Mouse (Mus musculus) MEL (cell line): ENCODE measurements around the gene Nlk. TPM values are rescaled to one million over a fixed set of nuclear protein-coding genes. Genes with fewer than 3 reads are reported as not detected.

ENCODE experiments used
- DNase-seq: peaks from one replicate; pipeline ENCODE4 v3.0.0; 2011; ENCODE audit warnings: low read depth, low spot score
- H3K27ac ChIP-seq: 2 replicates; pipeline ENCODE4 v1.5.1; 2012; ENCODE audit warnings: low read depth, mild to moderate bottlenecking, control low read depth, low read length, moderate library complexity; ENCODE audit not compliant: control insufficient read depth
- H3K27me3 ChIP-seq, 2 experiments: fragments of 150-350 bp in 1 of 2; sonication (generic) in 1 of 2; 2 replicates each; pipeline ENCODE4 v1.6.1; 2012; ENCODE audit warnings: low read length in 2 of 2, mild to moderate bottlenecking in 2 of 2, improper control_type of control experiment in 1 of 2, moderate library complexity in 1 of 2; ENCODE audit not compliant: insufficient read depth in 2 of 2, control insufficient read depth in 1 of 2
- H3K36me3 ChIP-seq, 2 experiments: 2 replicates each; pipeline ENCODE4 v1.6.1; 2012 to 2014; ENCODE audit warnings: low read length in 2 of 2, improper control_type of control experiment in 1 of 2, inconsistent platforms in 1 of 2, mild to moderate bottlenecking in 1 of 2; ENCODE audit not compliant: insufficient read depth in 2 of 2, control insufficient read depth in 1 of 2
- H3K4me1 ChIP-seq, 2 experiments: fragments of 150-350 bp in 1 of 2; sonication (generic) in 1 of 2; 2 replicates each; pipeline ENCODE4 v1.6.1; 2012; ENCODE audit warnings: low read length in 2 of 2, improper control_type of control experiment in 1 of 2, mild to moderate bottlenecking in 1 of 2; ENCODE audit not compliant: insufficient read depth in 2 of 2, control insufficient read depth in 1 of 2
- H3K4me3 ChIP-seq, 2 experiments: fragments of 150-350 bp in 1 of 2; sonication (generic) in 1 of 2; 2 replicates each; pipeline ENCODE4 v1.5.1; 2012; ENCODE audit warnings: low read depth in 2 of 2, low read length in 2 of 2, mild to moderate bottlenecking in 2 of 2, moderate library complexity in 2 of 2, control low read depth in 1 of 2, improper control_type of control experiment in 1 of 2; ENCODE audit not compliant: control insufficient read depth in 1 of 2, insufficient read depth in 1 of 2
- H3K79me2 ChIP-seq: 2 replicates; pipeline ENCODE4 v1.6.1; 2012; ENCODE audit warnings: mild to moderate bottlenecking, low read length, moderate library complexity; ENCODE audit not compliant: control insufficient read depth, poor library complexity, insufficient read depth
- H3K9ac ChIP-seq: 2 replicates; pipeline ENCODE4 v1.6.1; 2012; ENCODE audit warnings: low read depth, mild to moderate bottlenecking, control low read depth, low read length, moderate library complexity; ENCODE audit not compliant: control insufficient read depth, poor library complexity, severe bottlenecking
- H3K9me3 ChIP-seq: fragments of 150-350 bp; sonication (generic); replicated peaks from 2 replicates; pipeline ENCODE4 v1.6.1; 2012; ENCODE audit warnings: mild to moderate bottlenecking, low read length, improper control_type of control experiment, moderate library complexity; ENCODE audit not compliant: insufficient read depth
- BHLHE40 ChIP-seq: IDR thresholded peaks from 2 replicates; pipeline ENCODE4 v1.6.1; 2012; ENCODE audit warnings: low read depth, mild to moderate bottlenecking, inconsistent platforms, low read length, improper control_type of control experiment, borderline replicate concordance
- CHD1 ChIP-seq: IDR thresholded peaks from 2 replicates; pipeline ENCODE4 v1.6.1; 2012; ENCODE audit warnings: low read depth, mild to moderate bottlenecking, inconsistent platforms, low read length, improper control_type of control experiment
- CHD2 ChIP-seq: IDR thresholded peaks from 2 replicates; pipeline ENCODE4 v1.6.1; 2011; ENCODE audit warnings: low read length, improper control_type of control experiment
- CTCF ChIP-seq, 3 experiments: IDR thresholded peaks in 2 of 3; conservative IDR thresholded peaks in 1 of 3; 2 replicates each; pipeline ENCODE4 v1.5.1; 2011 to 2012; ENCODE audit warnings: low read length in 3 of 3, low read depth in 2 of 3, mild to moderate bottlenecking in 2 of 3, improper control_type of control experiment in 1 of 3, inconsistent platforms in 1 of 3, mixed read lengths in 1 of 3, moderate library complexity in 1 of 3; ENCODE audit not compliant: control insufficient read depth in 1 of 3, insufficient read depth in 1 of 3, poor library complexity in 1 of 3, severe bottlenecking in 1 of 3
- EP300 ChIP-seq, 2 experiments: IDR thresholded peaks; 2 replicates each; pipeline ENCODE4 v1.6.1; 2011; ENCODE audit warnings: improper control_type of control experiment in 2 of 2, low read length in 2 of 2, low read depth in 1 of 2, mild to moderate bottlenecking in 1 of 2
- ETS1 ChIP-seq: IDR thresholded peaks from 2 replicates; pipeline ENCODE4 v1.6.1; 2012; ENCODE audit warnings: low read depth, mild to moderate bottlenecking, inconsistent platforms, low read length, improper control_type of control experiment, moderate library complexity
- GABPA ChIP-seq: IDR thresholded peaks from 2 replicates; pipeline ENCODE4 v1.6.1; 2012; ENCODE audit warnings: low read depth, mild to moderate bottlenecking, inconsistent platforms, low read length, improper control_type of control experiment, moderate library complexity
- MEF2A ChIP-seq: IDR thresholded peaks from 2 replicates; pipeline ENCODE4 v1.6.1; 2014; ENCODE audit warnings: low read depth, mild to moderate bottlenecking, inconsistent platforms, low read length, improper control_type of control experiment; ENCODE audit not compliant: poor library complexity, insufficient replicate concordance, severe bottlenecking; ENCODE audit errors: extremely low read depth
- POLR2A ChIP-seq, 2 experiments: IDR thresholded peaks; 2 replicates each; pipeline ENCODE4 v1.6.1; 2011 to 2012; ENCODE audit warnings: low read length in 2 of 2, mild to moderate bottlenecking in 2 of 2, control low read depth in 1 of 2, improper control_type of control experiment in 1 of 2, low read depth in 1 of 2, moderate library complexity in 1 of 2; ENCODE audit not compliant: control insufficient read depth in 1 of 2, insufficient read depth in 1 of 2, poor library complexity in 1 of 2
- POLR2AphosphoS2 ChIP-seq: IDR thresholded peaks from 2 replicates; pipeline ENCODE4 v1.6.1; 2011; ENCODE audit warnings: low read length, improper control_type of control experiment
- POLR2AphosphoS5 ChIP-seq: IDR thresholded peaks from 2 replicates; pipeline ENCODE4 v1.6.1; 2012; ENCODE audit warnings: low read depth, borderline replicate concordance, mild to moderate bottlenecking, inconsistent platforms, low read length, moderate library complexity, mixed read lengths
- RCOR1 ChIP-seq: IDR thresholded peaks from 2 replicates; pipeline ENCODE4 v1.6.1; 2012; ENCODE audit warnings: low read depth, mild to moderate bottlenecking, inconsistent platforms, low read length, improper control_type of control experiment
- TAL1 ChIP-seq: IDR thresholded peaks from 2 replicates; pipeline ENCODE4 v1.6.1; 2012; ENCODE audit warnings: mild to moderate bottlenecking, inconsistent platforms, low read length, moderate library complexity, mixed read lengths
- TCF12 ChIP-seq: IDR thresholded peaks from 2 replicates; pipeline ENCODE4 v1.6.1; 2014; ENCODE audit warnings: low read depth, mild to moderate bottlenecking, inconsistent platforms, low read length, improper control_type of control experiment, moderate library complexity
- USF2 ChIP-seq, 2 experiments: IDR thresholded peaks; 2 replicates each; pipeline ENCODE4 v1.6.1; 2011 to 2012; ENCODE audit warnings: improper control_type of control experiment in 2 of 2, low read length in 2 of 2, borderline replicate concordance in 1 of 2, inconsistent platforms in 1 of 2, low read depth in 1 of 2, mild to moderate bottlenecking in 1 of 2; ENCODE audit not compliant: insufficient read depth in 1 of 2
- ZMIZ1 ChIP-seq: IDR thresholded peaks from 2 replicates; pipeline ENCODE4 v1.6.1; 2012; ENCODE audit warnings: low read depth, mild to moderate bottlenecking, inconsistent platforms, low read length, improper control_type of control experiment, moderate library complexity
- polyA plus RNA-seq, 2 experiments: library from polyadenylated mRNA; stranded (reverse) in 1 of 2; unstranded in 1 of 2; fragments of >175 nt in 1 of 2; fragments of >200 nt in 1 of 2; gene quantifications; 2 replicates each; pipeline versions ENCODE4 v1.2.1 to v1.2.4; 2012; ENCODE audit warnings: low replicate concordance in 2 of 2, low read depth in 1 of 2; ENCODE audit not compliant: insufficient read length in 2 of 2, insufficient read depth in 1 of 2, missing spikeins in 1 of 2
- total RNA-seq: library from RNA; depleted of rRNA; stranded (reverse); fragments of 300-350 nt; gene quantifications from 2 replicates; pipeline ENCODE4 v1.2.3, GENCODE M21; 2012

The Nlk gene
- total and polyA plus RNA-seq, 3 experiments, result 16.9 to 17.9 TPM; not detected in 1

- TF ChIP-seq BHLHE40, result no peak
- TF ChIP-seq POLR2AphosphoS2, result no peak
- TF ChIP-seq TAL1, result no peak
- TF ChIP-seq EP300 (IDR thresholded peaks at IDR 0.05; ENCODE audit: low read depth in 1 of 2, low read length in 2 of 2), result no peak
- no peak for TF ChIP-seq POLR2A (IDR thresholded peaks at IDR 0.05; ENCODE audit: control insufficient read depth in 1 of 2, insufficient read depth in 1 of 2, low read depth in 1 of 2, low read length in 2 of 2, poor library complexity in 1 of 2)
- TF ChIP-seq GABPA, result no peak
- no peak for TF ChIP-seq USF2 (IDR thresholded peaks at IDR 0.05; ENCODE audit: borderline replicate concordance in 1 of 2, insufficient read depth in 1 of 2, low read depth in 1 of 2, low read length in 2 of 2)
- TF ChIP-seq CTCF (IDR thresholded peaks at IDR 0.05 in 2 of 3, conservative IDR thresholded peaks at IDR 0.05 in 1 of 3; ENCODE audit: control insufficient read depth in 1 of 3, insufficient read depth in 1 of 3, low read depth in 2 of 3, low read length in 3 of 3, poor library complexity in 1 of 3, severe bottlenecking in 1 of 3), result no peak
- no peak for TF ChIP-seq MEF2A
- no peak for TF ChIP-seq ETS1
- TF ChIP-seq ZMIZ1, result no peak
- H3K4me3 ChIP-seq, result no peak overlapping the region
- no peak overlapping the region for H3K9ac ChIP-seq
- no peaks in the 10 kb centered on the region for H3K4me1 ChIP-seq
- no peaks in the 10 kb centered on the region for H3K9me3 ChIP-seq
- H3K27ac ChIP-seq, result no peak overlapping the region
- no peaks in the 10 kb centered on the region for H3K36me3 ChIP-seq
- H3K27me3 ChIP-seq, result peaks cover 37 to 43% of the 10 kb centered on the region in 2 experiments
- no peaks in the 10 kb centered on the region for H3K79me2 ChIP-seq
- no peak for DNase-seq
Observed at GRCm38 (mm10) chr11:78706026-78706425, 8.9 kb upstream of the Nlk start.

- H3K36me3 ChIP-seq, result peaks cover 0 to 3% of the 10 kb centered on the region in 2 experiments; a peak in 2 of 4 replicates
- H3K4me1 ChIP-seq, result no peaks in the 10 kb centered on the region; a peak in 1 of 4 replicates
- no peak overlapping the region for H3K27ac ChIP-seq
- no peak overlapping the region for H3K9ac ChIP-seq
- no peak overlapping the region for H3K4me3 ChIP-seq
- TF ChIP-seq CHD1, result no peak
- TF ChIP-seq POLR2AphosphoS5, result no peak
- no peak for TF ChIP-seq CHD2
- no peak for TF ChIP-seq TCF12
- no peak for TF ChIP-seq RCOR1
- no peak for TF ChIP-seq MEF2A
- TF ChIP-seq, all 39 proteins: peak for 0
- no peak for DNase-seq
- no peaks in the 10 kb centered on the region for H3K79me2 ChIP-seq
- peaks cover 32 to 42% of the 10 kb centered on the region in 2 experiments for H3K27me3 ChIP-seq
- H3K9me3 ChIP-seq, result no peaks in the 10 kb centered on the region
Observed at GRCm38 (mm10) chr11:78703085-78703484, 5.9 kb upstream of the Nlk start.
